Mouse (Mus musculus): ENCODE measurements around the gene Smim27.

GRCm38 (mm10) chr4:40239409-40240271, 29.7 kb upstream of the Smim27 start, which contains the start of gene Ddx58:
- TF ChIP-seq CTCF (IDR thresholded peaks at IDR 0.05; ENCODE audit: low read depth), result no peak
- TF ChIP-seq EP300 (IDR thresholded peaks at IDR 0.05; ENCODE audit: low read depth), result no peak

Measured in liver, embryonic 14.5 days (tissue).